Mouse (Mus musculus) intestine, postnatal 0 days (tissue): ENCODE results near the gene Pard3b. TPM values are rescaled to one million over a fixed set of nuclear protein-coding genes. Genes with fewer than 3 reads are reported as not detected.

Source experiments
- ATAC-seq: fragments of 200-750 bp; cut with Nextera tagmentation; 2 replicates; pipeline ENCODE4 v1.8.0; 2017; ENCODE audit warnings: mild to moderate bottlenecking, moderate TSS enrichment, moderate library complexity
- H3K27ac ChIP-seq: fragments of 300-500 bp; sonication (generic); 2 replicates; pipeline ENCODE4 v1.5.1; 2014; ENCODE audit warnings: mild to moderate bottlenecking, low read depth, low read length, moderate library complexity
- H3K27me3 ChIP-seq: fragments of 300-500 bp; sonication (generic); replicated peaks from 2 replicates; pipeline ENCODE4 v1.6.1; 2014; ENCODE audit warnings: low read length, mixed read lengths; ENCODE audit not compliant: control insufficient read depth, insufficient read depth
- H3K36me3 ChIP-seq: fragments of 300-500 bp; sonication (generic); 2 replicates; pipeline ENCODE4 v1.6.1; 2014; ENCODE audit warnings: mild to moderate bottlenecking, moderate library complexity; ENCODE audit not compliant: control insufficient read depth, insufficient read depth
- H3K4me1 ChIP-seq: fragments of 300-500 bp; sonication (generic); replicated peaks from 2 replicates; pipeline ENCODE4 v1.6.1; 2014; ENCODE audit warnings: antibody characterized with exemption, low read length, mixed read lengths; ENCODE audit not compliant: control insufficient read depth, insufficient read depth
- H3K4me2 ChIP-seq: fragments of 300-500 bp; sonication (generic); replicated peaks from 2 replicates; pipeline ENCODE4 v1.6.1; 2014; ENCODE audit warnings: low read depth, mild to moderate bottlenecking, moderate library complexity
- H3K4me3 ChIP-seq: fragments of 300-500 bp; sonication (generic); 2 replicates; pipeline ENCODE4 v1.5.1; 2014; ENCODE audit warnings: low read depth, low read length
- H3K9ac ChIP-seq: fragments of 300-500 bp; sonication (generic); 2 replicates; pipeline ENCODE4 v1.6.1; 2014; ENCODE audit warnings: mild to moderate bottlenecking, low read depth, low read length
- H3K9me3 ChIP-seq: fragments of 300-500 bp; sonication (generic); 2 replicates; pipeline ENCODE4 v1.6.1; 2016; ENCODE audit warnings: mixed run types; ENCODE audit not compliant: control insufficient read depth
- CTCF ChIP-seq: sonication (generic); IDR thresholded peaks from 2 replicates; pipeline ENCODE4 v1.5.1; 2016; ENCODE audit warnings: low read depth, mild to moderate bottlenecking, control low read depth, antibody characterized with exemption, moderate library complexity
- WGBS: fragments of 180-500 bp; shearing (Covaris S2); extraction: QIAGEN DNeasy Blood & Tissue Kit; methylation state at CpG from one replicate; pipeline ENCODE4 v1.1.7; 2014; 5-methylcytosine and 5-hydroxymethylcytosine counted together
- polyA plus RNA-seq: library from polyadenylated mRNA; unstranded; fragments of >200 nt; fragmentation: Nextera tagmentation; extraction: Ambion mirVana; gene quantifications from 2 replicates; pipeline ENCODE4 v1.2.1, GENCODE M21; 2015

The Pard3b gene
- polyA plus RNA-seq, 1 experiment from 2014 or later: 17.2 TPM

DNA sequence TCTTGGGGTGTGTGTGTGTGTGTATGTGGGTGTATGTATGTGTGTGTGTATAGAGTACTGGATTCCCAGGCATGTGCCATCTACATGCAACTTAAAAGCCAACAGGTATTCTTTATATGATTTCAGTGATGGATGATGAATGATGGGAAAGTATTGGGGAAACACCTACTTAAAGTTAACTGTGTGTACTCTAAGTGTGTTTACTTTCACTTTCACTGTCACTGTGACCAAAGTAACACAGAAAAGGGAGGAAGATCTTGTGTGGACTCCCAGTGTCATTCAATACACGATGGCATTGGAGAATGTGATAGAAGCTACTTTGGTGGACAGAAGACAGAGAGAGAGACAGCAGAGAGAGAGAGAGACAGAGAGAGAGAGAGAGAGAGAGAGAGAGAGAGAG lies 613.8 kb downstream of the Pard3b start:
- TF ChIP-seq CTCF: no peak
- Histone ChIP-seq H3K4me3 (no peak overlapping the region), H3K4me1 (no peaks in the 10 kb centered on the region), H3K9me3 (no peaks in the 10 kb centered on the region), H3K4me2 (no peak overlapping the region), H3K9ac (no peak overlapping the region), H3K27me3 (no peaks in the 10 kb centered on the region), H3K27ac (no peak overlapping the region), H3K36me3 (no peaks in the 10 kb centered on the region)
- ATAC-seq: no peak
- 82% methylated on average over 1 of the region's 1 CpGs for WGBS

DNA sequence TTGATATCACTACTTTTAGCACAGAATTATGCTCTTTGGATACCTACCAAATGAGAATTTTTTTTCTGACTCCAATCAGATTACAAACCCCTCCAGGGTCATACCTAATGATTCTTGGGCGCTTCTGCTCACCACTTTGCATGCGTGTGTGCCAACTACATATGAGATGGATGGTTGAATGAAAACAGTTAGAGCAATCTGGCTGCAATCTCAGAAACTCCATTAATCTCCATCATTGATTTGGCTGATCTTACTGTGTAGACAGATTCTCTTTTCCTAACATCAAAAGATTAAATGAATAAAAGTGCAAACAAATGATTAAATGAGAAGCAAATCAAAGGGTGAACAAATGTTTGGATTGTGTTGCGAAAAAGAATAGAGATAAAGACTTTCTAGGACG lies 615.7 kb downstream of the Pard3b start:
- H3K9me3 ChIP-seq: no peaks in the 10 kb centered on the region
- 80% methylated on average over 4 of the region's 4 CpGs for WGBS
- no peak for TF ChIP-seq CTCF
- H3K4me1 ChIP-seq: no peaks in the 10 kb centered on the region
- no peak overlapping the region for H3K27ac ChIP-seq
- no peaks in the 10 kb centered on the region for H3K36me3 ChIP-seq
- H3K27me3 ChIP-seq: no peaks in the 10 kb centered on the region
- no peak overlapping the region for H3K4me3 ChIP-seq
- H3K9ac ChIP-seq: no peak overlapping the region
- ATAC-seq: no peak
- H3K4me2 ChIP-seq: no peak overlapping the region

DNA sequence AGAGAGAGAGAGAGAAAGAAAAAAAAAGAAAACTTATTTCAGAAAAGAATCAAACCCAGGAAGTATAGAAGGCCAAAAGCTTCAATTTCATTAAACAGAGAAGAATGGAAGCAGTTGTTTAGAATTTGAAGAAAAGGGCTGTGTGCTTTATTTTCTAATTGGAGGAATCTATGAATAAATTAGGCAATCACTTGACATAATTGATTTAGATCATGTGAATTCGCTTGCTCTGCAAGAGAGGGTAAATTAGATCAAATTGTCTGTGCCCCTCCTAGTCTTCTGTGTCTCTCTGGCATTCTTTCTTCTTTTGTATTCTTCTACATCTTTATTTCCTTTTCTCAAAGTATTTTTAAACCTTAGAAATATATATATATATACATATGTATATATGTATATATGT lies 616.3 kb downstream of the Pard3b start:
- no peaks in the 10 kb centered on the region for H3K27me3 ChIP-seq
- H3K9me3 ChIP-seq: no peaks in the 10 kb centered on the region
- no peak overlapping the region for H3K4me3 ChIP-seq
- no peak for ATAC-seq
- H3K4me2 ChIP-seq: no peak overlapping the region
- no peak for TF ChIP-seq CTCF
- H3K36me3 ChIP-seq: no peaks in the 10 kb centered on the region
- no peak overlapping the region for H3K9ac ChIP-seq
- WGBS: 92% methylated on average over 1 of the region's 1 CpGs
- no peaks in the 10 kb centered on the region for H3K4me1 ChIP-seq
- H3K27ac ChIP-seq: no peak overlapping the region

- Histone ChIP-seq H3K27ac (no peak overlapping the region), H3K9ac (no peak overlapping the region), H3K36me3 (no peaks in the 10 kb centered on the region), H3K27me3 (no peaks in the 10 kb centered on the region), H3K4me2 (no peak overlapping the region), H3K9me3 (no peaks in the 10 kb centered on the region), H3K4me3 (no peak overlapping the region), H3K4me1 (no peaks in the 10 kb centered on the region)
- 83% methylated on average over 3 of the region's 3 CpGs for WGBS
- no peak for ATAC-seq
- no peak for TF ChIP-seq CTCF
These were observed 637.8 kb downstream of the Pard3b start for GRCm38 (mm10) chr1:62276466-62276865.

- no peaks in the 10 kb centered on the region for H3K27me3 ChIP-seq
- H3K9me3 ChIP-seq: no peaks in the 10 kb centered on the region
- no peaks in the 10 kb centered on the region for H3K36me3 ChIP-seq
- H3K4me1 ChIP-seq: no peaks in the 10 kb centered on the region
- H3K27ac ChIP-seq: no peak overlapping the region
- ATAC-seq: no peak
- no peak overlapping the region for H3K4me2 ChIP-seq
- H3K9ac ChIP-seq: no peak overlapping the region
- TF ChIP-seq CTCF: no peak
- no peak overlapping the region for H3K4me3 ChIP-seq
- 76% methylated on average over 1 of the region's 1 CpGs for WGBS
These were observed 640.0 kb downstream of the Pard3b start for GRCm38 (mm10) chr1:62278586-62278985.

- no peak for ATAC-seq
These were observed 642.0 kb downstream of the Pard3b start for GRCm38 (mm10) chr1:62280586-62280985.

DNA sequence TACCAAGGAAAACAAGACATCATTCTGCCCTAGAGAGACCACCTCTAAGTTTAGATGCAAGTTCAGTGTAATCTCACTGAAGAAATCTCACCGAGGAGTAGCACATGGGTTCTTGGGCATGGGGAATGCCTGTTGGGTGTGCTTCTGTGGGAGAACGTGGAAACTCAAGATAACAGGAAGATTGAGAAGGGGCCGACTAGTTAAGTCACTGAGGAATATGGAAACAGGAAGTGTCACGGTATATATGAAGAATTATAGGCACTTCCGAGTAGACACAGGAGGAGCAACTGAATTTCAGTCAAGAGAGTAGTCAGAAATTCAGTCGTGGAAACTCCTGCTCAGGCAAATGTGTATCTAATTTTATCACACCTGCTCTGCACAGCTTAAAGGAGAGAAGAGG lies 644.2 kb downstream of the Pard3b start:
- Histone ChIP-seq H3K27ac (no peak overlapping the region), H3K4me1 (no peaks in the 10 kb centered on the region), H3K9me3 (no peaks in the 10 kb centered on the region), H3K4me3 (no peak overlapping the region), H3K9ac (no peak overlapping the region), H3K36me3 (no peaks in the 10 kb centered on the region), H3K27me3 (no peaks in the 10 kb centered on the region), H3K4me2 (no peak overlapping the region)
- ATAC-seq: no peak
- no peak for TF ChIP-seq CTCF
- 67% methylated on average over 6 of the region's 6 CpGs for WGBS

More at GRCm38 (mm10) chr1:62280586-62280985, 642.0 kb downstream of the Pard3b start:
- Histone ChIP-seq H3K27me3 (no peaks in the 10 kb centered on the region), H3K9me3 (no peaks in the 10 kb centered on the region), H3K4me2 (no peak overlapping the region), H3K27ac (no peak overlapping the region), H3K36me3 (no peaks in the 10 kb centered on the region), H3K4me1 (no peaks in the 10 kb centered on the region), H3K4me3 (no peak overlapping the region), H3K9ac (no peak overlapping the region)
- TF ChIP-seq CTCF: no peak
